Mouse (Mus musculus): ENCODE measurements around the gene Btf3l4. TPM values are rescaled to one million over a fixed set of nuclear protein-coding genes. Genes with fewer than 3 reads are reported as not detected.

Btf3l4 gene
- total RNA-seq, 2 experiments from 2014 or later: 92.3 to 98.6 TPM

DNA sequence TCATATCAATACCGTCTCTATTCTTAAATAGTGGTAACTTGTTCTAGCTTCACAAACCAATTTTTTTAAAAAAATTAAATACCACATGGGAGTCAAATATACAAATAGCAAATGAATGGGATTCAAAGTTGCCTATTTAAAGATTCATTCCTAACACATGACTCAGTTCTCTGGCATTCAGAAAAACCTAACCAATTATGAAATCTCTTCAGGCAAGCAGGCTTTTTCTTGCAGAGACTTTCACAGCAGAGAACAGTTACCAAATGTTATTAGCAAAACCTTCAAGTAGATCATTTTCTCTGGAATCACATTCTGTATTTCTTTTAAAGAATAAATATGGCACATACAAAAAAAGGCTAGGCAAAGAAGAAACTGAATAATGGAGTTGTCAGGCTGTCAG lies 2.7 kb downstream of the Btf3l4 start:
- peak in 1 of 2 experiments; percentile 21 for DNase-seq (ENCODE audit: low spot score in 2 of 2)
- intact Hi-C loops (cut with DNase I): no loop called here

DNA sequence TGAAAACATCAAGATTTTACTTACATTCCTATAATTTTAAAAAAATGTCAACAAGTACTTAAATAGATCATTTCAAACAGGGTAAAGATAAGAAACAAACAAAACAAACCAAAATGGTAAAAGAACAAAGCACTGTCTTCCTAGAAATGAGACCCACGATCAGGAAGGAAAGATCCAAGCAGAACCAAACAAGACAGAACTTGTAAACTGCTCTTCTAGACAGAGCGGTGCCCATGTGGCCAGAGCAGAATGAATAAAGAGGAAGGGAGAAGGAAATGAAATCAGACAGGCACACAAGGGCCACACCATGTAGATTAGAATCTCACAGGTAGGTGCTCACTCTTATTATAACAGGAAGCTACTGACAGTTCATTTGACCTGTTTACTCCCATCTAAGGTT lies 6.8 kb downstream of the Btf3l4 start:
- intact Hi-C loops (cut with DNase I): no loop called here
- no peak for DNase-seq (ENCODE audit: low spot score in 2 of 2)

DNA sequence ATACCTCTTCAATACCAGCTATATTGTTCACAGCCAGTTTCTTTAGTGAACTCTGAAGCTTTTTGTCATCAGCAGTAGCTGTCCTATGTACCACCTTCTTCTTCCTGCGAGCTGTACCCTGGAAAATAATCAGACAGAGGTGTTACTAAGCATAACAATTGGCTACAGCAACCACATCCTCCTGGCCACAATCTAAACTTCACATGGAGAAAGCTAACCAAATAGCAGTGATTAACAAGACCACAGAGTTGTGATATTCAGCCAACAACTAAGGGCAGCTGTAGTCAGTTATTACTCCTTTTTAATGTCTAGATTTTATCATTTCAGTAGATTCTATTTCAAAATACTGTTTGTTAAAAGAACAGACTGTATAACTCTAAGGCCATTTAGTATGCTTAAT lies 7.3 kb downstream of the Btf3l4 start:
- intact Hi-C loops (cut with DNase I): no loop called here

DNA sequence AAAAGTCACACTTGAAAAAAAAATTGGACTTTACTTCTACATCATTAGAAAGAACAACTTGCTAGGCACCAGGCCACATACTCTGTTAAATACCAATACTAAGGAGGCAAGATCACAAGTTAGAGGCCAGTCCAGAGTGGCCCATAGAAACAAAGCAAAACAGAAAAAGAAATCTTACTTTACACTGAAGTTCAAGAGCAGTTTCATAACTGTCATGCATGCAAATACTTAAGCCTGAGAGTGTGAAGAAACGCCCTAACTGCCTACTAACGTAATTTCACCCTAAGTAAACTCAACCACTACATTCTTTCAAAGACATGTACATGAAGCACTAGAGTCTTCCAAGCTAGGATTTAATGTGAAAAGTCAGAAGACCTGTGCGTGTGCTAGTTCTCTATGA lies 7.7 kb downstream of the Btf3l4 start:
- no peak for DNase-seq (ENCODE audit: low spot score in 2 of 2)
- intact Hi-C loops (cut with DNase I): no loop called here

More for the DNA sequence above, 7.3 kb downstream of the Btf3l4 start:
- DNase-seq (ENCODE audit: low spot score in 2 of 2): no peak

DNA sequence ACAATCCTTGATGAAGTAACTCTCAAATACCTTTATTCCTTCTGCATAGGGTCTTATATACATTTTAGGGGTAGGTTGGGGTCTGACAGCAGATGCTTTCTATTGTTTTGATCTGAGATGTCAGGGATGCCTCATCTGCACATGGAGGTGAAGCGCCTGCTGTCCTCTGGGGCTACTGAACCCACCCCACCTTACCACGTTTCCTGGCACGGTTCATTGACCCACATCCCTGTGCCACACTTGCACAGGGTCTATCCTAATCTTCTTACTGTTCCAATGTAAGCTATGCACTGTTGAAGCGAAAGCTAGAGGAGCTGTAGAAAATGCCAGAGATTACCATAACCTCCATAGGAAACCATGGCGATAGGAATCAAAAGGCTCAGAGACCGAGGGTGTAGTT lies 21.9 kb downstream of the Btf3l4 start:
- intact Hi-C loops (cut with DNase I): no loop called here

DNA sequence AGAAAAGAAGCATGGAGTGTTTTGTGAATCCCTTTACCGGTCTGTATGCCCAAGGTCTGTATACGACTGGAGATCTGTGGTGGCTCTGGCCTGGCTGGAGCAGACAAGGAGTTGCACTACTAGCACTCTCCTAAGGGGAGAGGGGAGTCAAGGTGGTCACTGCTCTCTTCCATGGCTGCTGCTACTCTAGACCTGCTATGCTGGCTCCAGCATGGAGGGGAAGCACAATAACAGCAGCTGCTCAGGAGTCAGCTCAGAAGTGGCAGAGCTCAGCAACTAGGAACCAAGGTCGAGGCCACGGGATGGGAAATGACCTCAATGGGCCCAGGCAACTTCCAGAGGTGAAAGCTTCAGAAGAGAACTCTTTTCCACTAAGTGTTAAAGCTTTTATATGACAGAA lies 22.3 kb downstream of the Btf3l4 start:
- intact Hi-C loops (cut with DNase I): no loop called here

More for the DNA sequence above, 21.9 kb downstream of the Btf3l4 start:
- DNase-seq (ENCODE audit: low spot score in 2 of 2): no peak

DNA sequence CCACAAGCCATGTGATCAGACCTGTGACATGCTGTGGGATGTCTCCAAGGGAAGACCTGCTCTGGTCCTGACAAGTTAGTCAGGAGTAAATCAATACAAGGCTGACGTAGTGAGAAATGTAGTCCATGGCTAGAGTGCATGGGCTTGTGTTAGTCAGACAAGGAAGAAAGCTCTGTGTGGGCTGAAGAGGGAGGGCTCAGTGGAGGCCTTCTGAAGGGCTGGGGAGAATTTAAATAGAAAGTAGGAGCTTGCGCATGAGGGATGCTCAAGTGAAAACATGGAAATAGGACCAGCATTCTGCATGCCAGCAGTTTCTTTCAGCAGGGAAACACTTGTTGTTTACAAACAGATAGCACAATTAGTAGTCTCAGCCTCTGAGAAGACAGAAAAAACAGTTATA lies 29.9 kb downstream of the Btf3l4 start:
- DNase-seq (ENCODE audit: low spot score in 2 of 2): no peak
- intact Hi-C loops (cut with DNase I): loop anchor here (10.0 kb wide), 1 partner anchor 171 kb away; no protein-coding TSS in a partner anchor

More for the DNA sequence above, 22.3 kb downstream of the Btf3l4 start:
- no peak for DNase-seq (ENCODE audit: low spot score in 2 of 2)

DNA sequence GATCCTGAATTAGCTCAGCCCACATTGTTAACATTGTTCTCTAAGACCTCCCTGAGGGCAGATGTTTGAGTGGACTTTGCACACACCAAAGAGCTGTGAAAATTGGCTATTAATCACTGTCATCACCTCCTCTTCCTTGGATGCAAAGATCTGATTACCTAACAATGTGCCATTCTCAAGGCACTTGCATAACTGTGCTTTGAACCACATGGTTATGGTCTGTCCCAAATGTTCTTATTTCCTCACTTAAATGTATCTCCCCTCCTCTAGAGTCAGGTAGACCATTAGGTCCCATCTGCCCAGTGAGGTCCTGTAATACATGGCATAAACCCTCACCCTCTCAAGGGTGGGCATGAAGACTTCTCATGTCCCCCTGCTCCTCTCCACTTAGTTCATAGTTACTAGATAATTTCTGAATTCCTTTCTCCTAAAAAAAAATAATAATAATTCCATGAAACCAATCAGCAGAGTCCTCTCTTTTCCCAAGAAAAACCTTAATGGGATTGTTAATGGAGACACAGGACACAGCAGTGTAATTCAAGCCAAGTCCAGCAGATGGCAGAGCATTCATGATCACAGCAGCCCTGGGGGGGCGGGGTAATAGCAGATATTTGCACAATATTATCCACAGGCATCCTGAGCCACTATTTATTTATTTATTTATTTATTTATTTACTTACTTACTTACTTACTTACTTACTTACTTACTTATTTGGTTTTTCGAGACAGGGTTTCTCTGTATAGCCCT lies 35.2 kb downstream of the Btf3l4 start:
- DNase-seq (ENCODE audit: low spot score in 2 of 2): peak; percentile 75 to 76
- intact Hi-C loops (cut with DNase I): no loop called here

DNA sequence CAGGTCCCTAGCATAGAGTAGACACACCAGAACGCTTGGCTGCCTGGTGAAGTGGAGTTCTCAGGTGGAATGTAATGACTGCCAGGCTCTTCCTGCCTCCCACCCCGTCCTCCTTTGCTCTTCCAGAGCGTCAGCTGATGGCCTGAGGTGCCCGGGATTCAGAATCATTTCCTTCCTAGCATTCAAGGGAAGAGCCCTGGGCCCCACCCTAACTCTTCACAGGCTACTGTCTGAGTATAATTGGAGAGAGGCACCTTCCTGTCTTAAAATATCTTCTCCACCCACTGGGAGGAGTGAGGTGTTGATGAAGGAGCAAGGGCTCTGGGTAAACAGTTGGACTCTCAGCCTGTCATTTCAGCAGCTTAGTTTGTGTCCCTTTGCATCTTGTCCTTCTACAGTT lies 36.7 kb downstream of the Btf3l4 start:
- DNase-seq (ENCODE audit: low spot score in 2 of 2): no peak

DNA sequence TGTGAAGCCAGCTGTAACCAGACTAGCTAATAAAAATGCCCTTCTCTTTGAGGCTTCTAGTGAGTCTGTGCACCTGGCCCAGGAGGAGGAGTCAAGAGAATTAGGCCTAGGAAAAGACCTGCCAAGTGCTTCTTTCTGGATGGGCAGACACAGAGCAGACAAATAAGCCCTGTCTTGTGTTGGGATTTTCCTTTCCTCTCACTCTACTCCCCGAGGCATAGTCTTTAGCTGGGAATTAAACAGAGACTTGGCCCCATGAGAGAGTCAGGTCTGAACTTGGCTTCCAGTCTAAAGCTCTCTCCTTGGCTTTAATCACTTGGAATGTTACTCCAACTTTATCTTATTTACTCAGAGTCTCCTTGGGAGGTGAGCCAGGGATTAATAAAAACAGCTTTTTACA lies 39.5 kb downstream of the Btf3l4 start:
- no peak for DNase-seq (ENCODE audit: low spot score in 2 of 2)
- intact Hi-C loops (cut with DNase I): no loop called here

More for the DNA sequence above, 36.7 kb downstream of the Btf3l4 start:
- intact Hi-C loops (cut with DNase I): no loop called here

DNA sequence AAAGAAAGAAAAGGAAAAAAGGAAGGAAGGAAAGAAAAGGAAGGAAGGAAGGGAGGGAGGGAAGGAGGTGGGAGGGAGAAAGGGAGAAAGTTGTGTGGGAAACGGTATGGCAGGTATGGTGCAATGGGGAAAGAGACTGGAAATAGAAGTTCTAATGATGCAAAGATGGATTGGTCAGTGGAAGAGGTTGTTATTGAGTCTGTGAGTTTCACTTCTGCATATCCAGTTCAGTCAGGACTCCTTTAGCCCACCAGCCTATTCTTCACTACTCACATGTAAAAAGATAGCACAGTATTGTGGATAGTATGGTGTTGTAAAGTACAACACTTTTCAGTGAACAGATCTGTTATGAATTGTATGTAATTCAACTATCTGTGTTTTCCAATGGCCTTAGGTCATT lies 42.9 kb downstream of the Btf3l4 start:
- DNase-seq (ENCODE audit: low spot score in 2 of 2): no peak
- intact Hi-C loops (cut with DNase I): no loop called here

DNA sequence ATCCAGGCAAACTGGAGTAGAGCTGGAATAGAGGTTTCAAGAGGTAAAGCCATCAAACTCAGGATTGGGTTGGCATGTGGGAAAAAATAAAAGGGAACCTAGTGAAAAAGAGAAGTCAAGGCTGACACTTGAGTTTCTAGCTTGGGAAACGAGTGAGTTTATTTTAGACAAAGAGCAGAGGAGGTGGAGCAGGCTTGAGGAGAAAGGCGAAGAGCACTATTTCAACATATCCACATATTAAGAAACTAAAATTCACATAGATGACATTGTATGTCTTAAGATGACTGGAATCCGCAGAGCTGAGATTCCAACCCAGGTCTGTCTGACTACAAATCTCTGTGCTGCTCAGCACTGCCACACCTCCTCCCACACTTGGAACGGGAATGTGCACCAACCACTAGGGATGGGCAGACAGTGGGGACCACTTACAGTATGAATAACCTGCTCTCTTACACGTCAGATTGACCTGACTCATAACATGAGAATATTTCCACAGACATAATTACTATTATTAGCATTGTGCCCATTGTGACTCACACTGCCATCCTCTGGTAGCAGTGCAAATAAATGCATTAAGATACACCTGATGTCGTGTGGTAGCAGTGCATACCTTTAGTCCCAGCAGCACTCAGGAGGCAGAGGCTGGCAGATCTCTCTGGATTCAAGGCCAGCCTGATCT lies 44.0 kb downstream of the Btf3l4 start:
- DNase-seq (ENCODE audit: low spot score in 2 of 2): no peak
- intact Hi-C loops (cut with DNase I): no loop called here

DNA sequence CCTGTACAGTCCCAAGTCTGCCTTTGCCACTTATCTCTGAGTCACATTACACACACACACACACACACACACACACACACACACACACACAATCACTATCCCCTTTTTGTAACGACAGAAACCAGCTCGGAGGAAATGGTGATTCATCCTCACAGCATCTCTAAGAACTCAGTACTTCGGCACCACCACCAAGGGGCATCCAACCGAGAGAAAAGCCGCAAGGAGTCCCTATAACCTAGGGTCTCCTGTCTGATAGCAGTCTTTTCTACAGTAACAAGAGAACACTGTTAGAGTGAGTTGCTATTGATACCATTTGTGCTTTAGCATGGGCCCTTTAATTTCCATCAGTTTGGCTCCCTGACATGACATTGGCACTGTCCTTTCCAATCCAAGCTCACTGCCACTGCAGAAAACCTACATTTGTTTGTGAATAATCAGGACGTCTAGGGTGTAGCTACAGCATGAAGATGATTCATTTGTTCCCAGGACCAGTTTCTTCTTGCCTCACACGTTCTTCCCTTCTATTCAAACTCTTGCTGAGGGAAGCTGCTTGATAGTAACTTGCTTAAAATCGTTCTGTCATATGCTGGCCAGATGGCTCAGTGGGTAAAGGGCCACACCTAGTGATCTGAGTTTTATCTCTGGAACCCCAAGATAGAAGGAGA lies 50.9 kb downstream of the Btf3l4 start:
- peak; percentile 38 to 75 for DNase-seq (ENCODE audit: low spot score in 2 of 2)
- intact Hi-C loops (cut with DNase I): no loop called here

DNA sequence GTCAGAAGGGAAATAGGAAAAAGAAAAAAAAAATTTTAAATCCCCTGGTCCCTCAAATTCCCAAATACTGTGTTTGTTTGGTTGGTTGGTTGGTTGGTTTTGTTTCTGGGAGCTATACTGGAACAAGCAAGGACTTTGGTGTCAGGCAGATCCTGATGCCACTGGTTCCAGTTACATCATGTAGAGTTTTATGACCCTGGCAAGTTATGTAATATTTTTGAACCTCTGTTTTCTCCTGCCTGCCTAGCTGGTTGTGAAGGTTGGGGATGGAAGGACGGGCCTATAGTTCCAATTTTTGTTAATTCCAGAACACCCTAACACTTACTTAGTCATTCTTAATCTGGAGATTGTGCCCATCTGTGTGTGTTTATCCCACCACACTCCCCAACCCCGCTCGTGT lies 51.8 kb downstream of the Btf3l4 start:
- intact Hi-C loops (cut with DNase I): no loop called here
- peak in 1 of 2 experiments; percentile 17 for DNase-seq (ENCODE audit: low spot score in 2 of 2)

DNA sequence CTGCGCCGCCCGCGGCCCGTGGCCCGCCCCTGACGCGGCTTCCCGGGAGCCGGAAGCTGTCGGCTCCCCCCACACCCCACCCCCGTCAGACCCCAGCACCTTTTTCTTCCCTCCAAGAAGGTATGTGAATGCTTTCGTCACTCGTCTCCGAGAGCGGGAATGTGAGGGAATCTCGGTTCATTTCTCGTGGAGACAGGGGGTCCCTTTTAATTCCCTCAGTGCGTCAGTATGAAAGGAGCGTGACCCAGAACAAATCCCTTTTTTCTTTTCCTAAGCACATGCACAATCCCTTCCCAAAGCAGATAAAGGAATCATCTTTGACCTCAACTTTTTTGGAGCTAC lies 52.6 kb downstream of the Btf3l4 start:
- intact Hi-C loops (cut with DNase I): no loop called here
- DNase-seq (ENCODE audit: low spot score in 2 of 2): no peak

DNA sequence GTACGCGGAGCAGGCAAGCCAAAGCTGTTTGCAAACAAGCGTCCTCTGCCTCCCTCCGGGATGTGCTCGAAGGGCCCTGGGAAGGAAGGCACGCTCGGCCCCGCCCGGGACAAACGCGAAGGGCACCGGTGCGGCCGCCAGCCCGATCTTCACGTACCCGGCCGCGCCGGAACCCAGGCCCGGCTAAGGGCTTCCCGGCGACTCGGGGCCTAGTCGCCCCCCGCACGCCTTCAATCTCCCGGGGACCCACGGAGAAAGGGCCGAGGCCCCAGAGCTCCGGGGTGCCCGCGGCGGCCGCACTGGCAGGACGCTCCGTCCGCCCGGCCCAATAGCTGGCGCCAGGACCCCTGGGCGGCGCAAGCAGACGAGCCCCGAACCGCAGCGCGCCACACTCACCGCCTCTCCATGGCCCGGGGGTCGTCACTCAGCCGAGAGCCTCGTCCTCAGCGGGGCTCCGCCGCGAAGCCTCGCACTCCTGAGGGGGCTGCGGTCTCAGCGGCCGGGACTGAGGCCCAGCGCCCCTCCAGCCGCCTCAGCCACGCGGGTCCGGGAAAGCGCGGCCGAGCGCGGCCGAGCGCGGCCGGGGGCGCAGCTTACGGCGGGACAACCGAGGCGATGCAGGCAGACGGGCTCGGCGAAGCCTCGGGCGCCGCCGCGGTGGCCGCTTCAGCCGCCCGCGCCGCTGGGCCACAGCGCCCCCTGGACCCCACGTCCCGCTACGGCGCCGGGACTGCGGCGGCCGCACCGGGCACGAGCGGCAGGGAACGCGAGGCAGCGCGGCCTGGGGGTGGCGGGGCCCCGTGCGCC lies 53.2 kb downstream of the Btf3l4 start, which contains the start of gene Zfyve9:
Zfyve9 (minus strand) TSS at position 742 of the 807 bp plus-strand sequence.
- intact Hi-C loops (cut with DNase I): no loop called here
- peak; percentile 54 to 80 for DNase-seq (ENCODE audit: low spot score in 2 of 2)

DNA sequence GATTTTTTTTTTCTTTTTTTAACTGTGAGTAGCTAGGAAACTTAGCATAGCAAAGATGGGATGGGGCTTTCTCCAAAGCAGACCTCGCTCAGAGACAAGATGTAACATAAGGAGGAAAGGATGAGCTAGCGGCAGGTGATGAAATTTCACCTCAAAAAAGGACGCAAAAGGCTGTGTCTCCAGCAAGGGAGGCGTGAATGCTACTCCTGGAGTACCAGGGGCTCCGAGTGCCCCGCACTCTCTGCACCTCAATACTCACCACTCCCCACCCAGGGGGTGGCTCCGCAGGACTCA lies 53.7 kb downstream of the Btf3l4 start:
- intact Hi-C loops (cut with DNase I): no loop called here
- peak in 1 of 2 experiments; percentile 38 for DNase-seq (ENCODE audit: low spot score in 2 of 2)

DNA sequence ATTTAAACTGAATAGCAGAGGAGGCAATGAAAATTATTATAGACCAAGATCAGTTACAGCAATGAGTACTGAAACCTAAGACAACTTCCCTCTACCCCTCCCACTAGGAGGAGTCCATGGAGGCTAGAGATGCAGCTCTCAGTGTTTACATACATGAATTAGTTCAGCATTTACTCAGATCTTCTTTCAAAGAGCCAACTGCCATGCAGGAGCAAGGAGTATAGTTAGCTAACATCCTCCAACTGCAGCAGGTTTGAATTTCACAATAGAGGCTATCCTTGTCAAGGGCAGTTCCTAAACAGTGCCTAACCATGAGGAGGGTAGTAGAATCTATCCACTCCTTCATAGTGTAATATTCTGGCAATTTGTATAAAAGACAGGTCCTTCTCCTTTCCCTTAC lies 64.9 kb downstream of the Btf3l4 start:
- DNase-seq (ENCODE audit: low spot score in 2 of 2): no peak
- intact Hi-C loops (cut with DNase I): no loop called here

Measured in left cerebral cortex, postnatal 14 days (tissue).